Mouse (Mus musculus) lung, postnatal 0 days (tissue): ENCODE results near the gene Olfr1174-ps.

Experiments used
- CTCF ChIP-seq: IDR thresholded peaks from 2 replicates; pipeline ENCODE4 v1.5.1; 2016; ENCODE audit warnings: antibody characterized with exemption, mild to moderate bottlenecking
- EP300 ChIP-seq: IDR thresholded peaks from 2 replicates; pipeline ENCODE4 v1.6.1; 2016; ENCODE audit warnings: antibody characterized with exemption, mild to moderate bottlenecking, control low read depth

DNA sequence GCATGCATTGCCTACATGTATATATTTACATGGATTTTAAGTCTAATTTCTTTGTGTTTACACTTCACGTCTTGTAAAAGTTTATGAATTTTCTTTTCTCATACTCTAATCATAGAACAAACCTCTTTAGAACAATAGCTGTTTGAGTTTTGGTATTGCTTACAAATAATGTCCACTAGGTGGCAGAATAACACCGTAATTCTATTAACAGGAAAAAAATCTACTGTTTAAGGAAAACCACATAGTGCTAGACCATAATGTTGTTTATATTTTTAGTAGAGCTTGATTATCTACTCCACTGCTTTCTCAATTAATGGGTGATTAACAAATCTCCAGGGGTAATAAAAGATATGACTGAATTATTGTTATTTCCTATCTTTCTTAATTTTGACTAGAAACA is 41.4 kb upstream of the Olfr1174-ps start:
- peak; percentile 48 for TF ChIP-seq CTCF
- no peak for TF ChIP-seq EP300
